Mouse (Mus musculus) midbrain, postnatal 0 days (tissue): ENCODE data around the gene Ppih. TPM values are rescaled to one million over a fixed set of nuclear protein-coding genes. Genes with fewer than 3 reads are reported as not detected.

Experiments
- ATAC-seq: fragments of 200-750 bp; cut with Nextera tagmentation; 2 replicates; pipeline ENCODE4 v1.8.0; 2017; ENCODE audit warnings: moderate number of reproducible peaks, mild to moderate bottlenecking, moderate TSS enrichment, moderate library complexity; ENCODE audit not compliant: low FRiP score
- DNase-seq: peaks from one replicate; pipeline ENCODE4 v3.0.0-alpha.2; 2015; ENCODE audit warnings: low spot score
- H3K27ac ChIP-seq: fragments of 300-500 bp; sonication (generic); 2 replicates; pipeline ENCODE4 v1.5.1; 2014; ENCODE audit warnings: low read depth, mild to moderate bottlenecking, low read length, mixed read lengths
- H3K27me3 ChIP-seq: fragments of 300-500 bp; sonication (generic); 2 replicates; pipeline ENCODE4 v1.6.1; 2014; ENCODE audit warnings: low read length, control low read depth, mixed read lengths; ENCODE audit not compliant: insufficient read depth
- H3K36me3 ChIP-seq: fragments of 300-500 bp; sonication (generic); 2 replicates; pipeline ENCODE4 v1.6.1; 2014; ENCODE audit warnings: low read length, control low read depth, mixed read lengths; ENCODE audit not compliant: insufficient read depth
- H3K4me1 ChIP-seq: fragments of 300-500 bp; sonication (generic); 2 replicates; pipeline ENCODE4 v1.6.1; 2014; ENCODE audit warnings: mild to moderate bottlenecking, control low read depth, antibody characterized with exemption, low read length, mixed read lengths; ENCODE audit not compliant: insufficient read depth
- H3K4me2 ChIP-seq: fragments of 300-500 bp; sonication (generic); 2 replicates; pipeline ENCODE4 v1.6.1; 2014; ENCODE audit warnings: low read depth, mild to moderate bottlenecking, low read length, mixed read lengths; ENCODE audit not compliant: poor library complexity, severe bottlenecking
- H3K4me3 ChIP-seq: fragments of 300-500 bp; sonication (generic); 2 replicates; pipeline ENCODE4 v1.5.1; 2014; ENCODE audit warnings: low read depth, mild to moderate bottlenecking, low read length, moderate library complexity
- H3K9ac ChIP-seq: fragments of 300-500 bp; sonication (generic); replicated peaks from 2 replicates; pipeline ENCODE4 v1.6.1; 2014; ENCODE audit warnings: mild to moderate bottlenecking, low read length, moderate library complexity, mixed read lengths; ENCODE audit not compliant: poor library complexity, severe bottlenecking
- H3K9me3 ChIP-seq: fragments of 300-500 bp; sonication (generic); 2 replicates; pipeline ENCODE4 v1.6.1; 2016; ENCODE audit warnings: low read length, control low read depth
- CTCF ChIP-seq: IDR thresholded peaks from 2 replicates; pipeline ENCODE4 v1.5.1; 2016; ENCODE audit warnings: antibody characterized with exemption, mild to moderate bottlenecking
- WGBS: fragments of 180-500 bp; shearing (Covaris S2); extraction: QIAGEN DNeasy Blood & Tissue Kit; methylation state at CpG from one replicate; pipeline ENCODE4 v1.1.7; 2014; 5-methylcytosine and 5-hydroxymethylcytosine counted together
- polyA plus RNA-seq: library from polyadenylated mRNA; unstranded; fragments of >200 nt; fragmentation: Nextera tagmentation; extraction: Ambion mirVana; gene quantifications from 2 replicates; pipeline ENCODE4 v1.2.1, GENCODE M21; 2015
- total RNA-seq: library from RNA; depleted of rRNA; stranded (reverse); fragments of >200 nt; gene quantifications from 2 replicates; pipeline ENCODE4 v1.2.3, GENCODE M21; 2014

Gene Ppih
- total and polyA plus RNA-seq, 2 experiments from 2014 or later, result 30.3 to 42.7 TPM

GRCm38 (mm10) chr4:119263459-119263858 is 56.9 kb downstream of the Ppih start:
- Histone ChIP-seq H3K36me3 (no peaks in the 10 kb centered on the region), H3K4me2 (no peak overlapping the region), H3K4me1 (no peaks in the 10 kb centered on the region), H3K27me3 (no peaks in the 10 kb centered on the region), H3K27ac (no peak overlapping the region), H3K9ac (no peak overlapping the region), H3K4me3 (no peak overlapping the region), H3K9me3 (no peaks in the 10 kb centered on the region)
- 86% methylated on average over 3 of the region's 3 CpGs for WGBS
- no peak for DNase-seq
- no peak for ATAC-seq
- TF ChIP-seq CTCF, result no peak

- no peak for DNase-seq
- no peak overlapping the region for H3K4me2 ChIP-seq
- H3K9me3 ChIP-seq, result no peaks in the 10 kb centered on the region
- TF ChIP-seq CTCF, result no peak
- WGBS, result 94% methylated on average over 5 of the region's 5 CpGs
- H3K9ac ChIP-seq, result no peak overlapping the region
- H3K4me3 ChIP-seq, result no peak overlapping the region
- no peak overlapping the region for H3K27ac ChIP-seq
- ATAC-seq, result no peak
- no peaks in the 10 kb centered on the region for H3K27me3 ChIP-seq
- no peaks in the 10 kb centered on the region for H3K4me1 ChIP-seq
- H3K36me3 ChIP-seq, result no peaks in the 10 kb centered on the region
Observed at GRCm38 (mm10) chr4:119262483-119262882, 57.9 kb downstream of the Ppih start.

DNA sequence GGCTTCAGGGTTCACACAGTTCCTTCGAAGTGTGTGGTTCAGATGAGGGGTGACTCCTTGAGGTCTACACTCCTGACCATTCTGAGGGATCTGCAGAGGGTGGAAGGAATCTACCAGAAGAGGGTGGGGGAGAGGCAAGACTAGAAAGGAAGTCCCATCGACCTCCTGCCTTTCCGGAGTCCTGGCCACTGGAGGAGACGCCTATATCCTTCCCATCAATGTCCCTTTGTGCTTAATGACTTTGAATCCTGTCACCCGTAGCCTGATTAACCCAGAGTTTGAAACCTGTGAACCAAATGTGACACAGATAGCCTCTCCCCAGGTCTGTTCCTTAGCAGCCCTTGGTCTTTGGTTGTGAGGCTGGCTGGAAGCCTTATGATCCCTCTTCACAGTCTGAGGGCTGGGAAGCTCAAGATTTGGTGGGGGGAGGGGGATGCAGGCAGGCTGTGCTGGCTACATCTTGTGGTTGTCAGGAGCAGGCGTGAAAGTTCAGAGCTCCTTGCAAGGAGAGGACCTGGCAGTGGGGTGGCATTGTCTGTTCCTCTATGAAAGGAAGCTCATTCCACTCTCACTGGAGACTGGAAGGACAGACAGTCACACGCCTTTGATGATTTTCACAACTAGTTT is 59.1 kb downstream of the Ppih start:
- H3K4me2 ChIP-seq, result no peak overlapping the region
- no peaks in the 10 kb centered on the region for H3K9me3 ChIP-seq
- H3K36me3 ChIP-seq, result no peaks in the 10 kb centered on the region
- H3K27ac ChIP-seq, result no peak overlapping the region
- TF ChIP-seq CTCF, result no peak
- no peaks in the 10 kb centered on the region for H3K4me1 ChIP-seq
- H3K4me3 ChIP-seq, result no peak overlapping the region
- DNase-seq (no peak), ATAC-seq (no peak)
- WGBS, result 67% methylated on average over 7 of the region's 7 CpGs
- no peak overlapping the region for H3K9ac ChIP-seq
- no peaks in the 10 kb centered on the region for H3K27me3 ChIP-seq

DNA sequence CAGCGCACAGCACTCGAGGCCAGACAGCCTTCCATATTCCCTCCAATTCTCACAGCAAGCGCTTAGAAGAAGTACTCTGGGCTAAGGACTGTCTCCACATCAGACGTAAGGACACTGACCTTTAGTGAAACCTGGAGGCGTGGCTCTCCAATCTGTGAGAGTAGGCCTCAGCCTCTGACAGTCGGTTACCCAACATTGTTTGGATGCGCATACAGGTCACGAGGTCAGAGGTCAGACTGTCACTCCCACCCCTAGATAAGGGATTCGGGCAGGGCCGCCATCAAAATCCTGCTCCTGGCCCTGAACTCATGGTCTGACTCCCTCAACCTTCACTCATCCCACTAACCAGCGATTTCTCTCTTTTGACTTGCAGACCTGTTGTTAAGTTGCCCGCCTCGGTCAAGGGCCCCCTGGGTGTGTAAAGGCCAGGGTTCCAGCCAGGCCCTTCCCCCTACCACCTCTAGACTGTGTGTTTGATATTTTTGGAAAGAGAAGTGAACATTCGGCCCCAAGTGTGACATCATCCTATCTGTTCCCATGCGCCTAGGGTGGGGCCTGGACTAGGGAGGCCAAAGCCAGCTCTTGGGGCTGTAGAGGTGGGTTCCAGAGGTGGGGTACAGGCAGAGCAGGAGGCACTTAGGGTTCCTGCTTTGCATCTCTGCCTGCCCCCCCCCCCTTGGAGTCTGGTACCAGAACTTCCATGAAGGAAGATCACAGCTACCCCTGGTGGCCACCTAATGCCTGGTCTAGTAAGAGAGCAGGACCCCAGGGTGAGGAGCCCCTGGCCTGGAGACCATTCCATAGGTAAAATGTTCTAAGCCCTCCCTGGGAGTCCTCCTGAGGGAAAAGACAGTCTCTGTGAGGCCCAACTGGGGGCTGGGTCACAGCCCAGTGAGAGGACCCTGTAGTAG is 60.7 kb downstream of the Ppih start:
- peak; percentile 34; the same call in 1 of the 2 replicates for TF ChIP-seq CTCF
- no peak overlapping the region for H3K9ac ChIP-seq
- no peak overlapping the region for H3K4me3 ChIP-seq
- 0 out of 2 replicates have a peak, but pooled peaks have one; percentile 9 for ATAC-seq
- H3K27me3 ChIP-seq, result no peaks in the 10 kb centered on the region
- H3K4me1 ChIP-seq, result no peaks in the 10 kb centered on the region
- no peaks in the 10 kb centered on the region for H3K36me3 ChIP-seq
- 89% methylated on average over 15 of the region's 15 CpGs for WGBS
- no peak overlapping the region for H3K27ac ChIP-seq
- no peak for DNase-seq
- H3K9me3 ChIP-seq, result no peaks in the 10 kb centered on the region
- H3K4me2 ChIP-seq, result no peak overlapping the region

GRCm38 (mm10) chr4:119257083-119257482 is 63.3 kb downstream of the Ppih start:
- Histone ChIP-seq H3K36me3 (no peaks in the 10 kb centered on the region), H3K4me1 (peaks cover 9% of the 10 kb centered on the region), H3K27ac (no peak overlapping the region), H3K27me3 (no peaks in the 10 kb centered on the region), H3K9me3 (no peaks in the 10 kb centered on the region), H3K9ac (no peak overlapping the region), H3K4me2 (no peak overlapping the region), H3K4me3 (no peak overlapping the region)
- no peak for DNase-seq
- TF ChIP-seq CTCF, result no peak
- 88% methylated on average over 6 of the region's 6 CpGs for WGBS
- ATAC-seq, result no peak

- H3K9ac ChIP-seq, result 0 out of 2 replicates have a peak within 1 kb of the TSS, but pooled peaks have one; percentile 33
- H3K4me3 ChIP-seq, result no peak within 1 kb of the TSS
- H3K4me1 ChIP-seq, result peaks cover 9% of the 10 kb centered on the region
- 69% methylated on average over 12 of the region's 12 CpGs for WGBS
- H3K36me3 ChIP-seq, result no peaks in the 10 kb centered on the region
- DNase-seq (no peak), ATAC-seq (no peak)
- no peak for TF ChIP-seq CTCF
- H3K9me3 ChIP-seq, result no peaks in the 10 kb centered on the region
- H3K27me3 ChIP-seq, result no peaks in the 10 kb centered on the region
- H3K27ac ChIP-seq, result peak within 1 kb of the TSS; percentile 62; the same call in 1 of the 2 replicates
- H3K4me2 ChIP-seq, result no peak within 1 kb of the TSS
Observed at GRCm38 (mm10) chr4:119255351-119255750, 65.0 kb downstream of the Ppih start, which contains the start of gene Cldn19. Gene Cldn19 (plus strand): TSS chr4:119255414.
